Mouse (Mus musculus) brown adipose tissue, adult 24 weeks (tissue): ENCODE data around the gene Foxr1. TPM values are rescaled to one million over a fixed set of nuclear protein-coding genes. Genes with fewer than 3 reads are reported as not detected.
A peak's percentile ranks its signal among the peaks of the same experiment; 100 is the strongest.
"Not testable (repeated sequence)": the region's sequence is repeated elsewhere in the genome, so short reads cannot be mapped to it uniquely, and the experiment has no call there.

Experiments used
- H3K27ac ChIP-seq: fragments of 200-500 bp; replicated peaks from 2 replicates; pipeline ENCODE4 v1.5.1; 2012; ENCODE audit warnings: low read depth, mild to moderate bottlenecking, low read length
- H3K4me1 ChIP-seq: fragments of 200-500 bp; 2 replicates; pipeline ENCODE4 v1.6.1; 2012; ENCODE audit warnings: low read length, mixed read lengths; ENCODE audit not compliant: control insufficient read depth, insufficient read depth, insufficient read length
- H3K4me3 ChIP-seq: fragments of 200-500 bp; 2 replicates; pipeline ENCODE4 v1.5.1; 2012; ENCODE audit warnings: low read depth, mild to moderate bottlenecking, low read length, moderate library complexity; ENCODE audit not compliant: insufficient read depth
- polyA plus RNA-seq: library from polyadenylated mRNA; stranded (reverse); fragments of >200 nt; gene quantifications from 2 replicates; pipeline ENCODE4 v1.2.4, GENCODE M21; 2012; ENCODE audit not compliant: missing spikeins, insufficient read depth, insufficient read length

Gene Foxr1
- polyA plus RNA-seq, 1 experiment = not detected

DNA sequence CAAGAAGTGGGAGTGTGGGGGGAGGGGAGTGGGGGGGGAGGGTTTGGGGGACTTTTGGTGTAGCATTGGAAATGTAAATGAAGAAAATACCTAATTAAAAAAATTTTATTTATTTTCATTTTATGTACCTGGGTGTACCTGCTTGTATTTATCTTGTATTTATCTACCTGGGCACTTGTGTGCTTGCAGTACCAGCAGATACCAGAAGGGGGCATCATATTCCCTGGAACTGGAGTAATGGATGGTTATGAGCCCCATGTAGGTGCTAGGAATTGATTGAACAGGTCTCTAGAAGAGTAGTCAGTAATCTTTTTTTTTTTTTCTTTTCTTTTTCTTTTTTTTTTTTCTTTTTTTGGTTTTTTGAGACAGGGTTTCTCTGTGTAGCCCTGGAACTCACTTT lies 9.5 kb upstream of the Foxr1 start:
- no peak overlapping the region for H3K4me3 ChIP-seq
- no peak overlapping the region for H3K27ac ChIP-seq
- H3K4me1 ChIP-seq = no peaks in the 10 kb centered on the region

DNA sequence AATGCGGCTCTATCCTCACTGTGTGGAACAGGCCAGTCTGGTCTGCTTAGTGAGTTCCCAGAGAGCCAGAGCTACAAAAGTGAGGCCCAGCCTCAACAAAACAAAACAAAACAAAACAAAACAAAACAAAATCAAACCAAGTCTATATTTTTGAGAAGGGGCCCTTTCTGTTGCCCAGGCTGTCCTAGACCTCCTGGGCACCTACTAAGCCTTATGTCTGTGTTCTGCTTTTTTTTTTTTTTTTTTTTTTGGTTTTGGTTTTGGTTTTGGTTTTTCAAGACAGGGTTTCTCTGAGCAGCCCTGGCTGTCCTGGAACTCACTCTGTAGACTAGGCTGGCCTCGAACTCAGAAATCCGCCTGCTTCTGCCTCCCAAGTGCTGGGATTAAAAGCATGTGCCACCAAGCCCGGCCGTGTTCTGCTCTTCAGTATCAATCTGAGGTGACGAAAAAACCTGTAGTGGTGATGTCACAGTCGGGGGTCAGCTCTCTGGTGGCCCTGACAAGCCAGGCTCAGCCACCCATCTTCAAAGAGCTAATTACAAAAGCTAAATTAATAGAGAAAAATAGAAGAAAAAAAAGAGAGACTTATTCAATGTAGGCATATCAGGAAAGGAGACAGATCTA lies 3.6 kb upstream of the Foxr1 start:
- not testable (repeated sequence) for H3K27ac ChIP-seq, H3K4me3 ChIP-seq, H3K4me1 ChIP-seq

DNA sequence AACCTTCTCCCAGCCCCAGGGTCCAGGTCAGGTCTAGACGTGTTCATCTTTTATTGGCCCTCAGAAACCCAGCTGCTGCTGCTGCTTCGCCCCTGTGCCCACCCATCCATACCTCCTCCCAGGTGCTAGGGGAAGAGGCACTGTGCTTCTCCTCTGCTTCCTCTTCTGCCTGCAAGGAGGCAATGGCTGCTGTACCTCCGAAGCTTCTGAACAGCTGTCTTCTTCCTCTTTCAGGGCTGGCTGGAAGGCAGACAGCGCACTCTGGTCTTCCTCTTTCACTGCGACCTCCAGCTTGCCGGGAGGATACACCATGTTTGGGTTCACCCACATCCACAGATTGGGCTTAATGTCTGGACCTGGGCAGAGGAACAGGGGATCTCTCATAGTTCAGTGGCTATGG lies 5.2 kb downstream of the Foxr1 start:
- Histone ChIP-seq H3K4me1 (no peaks in the 10 kb centered on the region), H3K4me3 (no peak overlapping the region), H3K27ac (no peak overlapping the region)

DNA sequence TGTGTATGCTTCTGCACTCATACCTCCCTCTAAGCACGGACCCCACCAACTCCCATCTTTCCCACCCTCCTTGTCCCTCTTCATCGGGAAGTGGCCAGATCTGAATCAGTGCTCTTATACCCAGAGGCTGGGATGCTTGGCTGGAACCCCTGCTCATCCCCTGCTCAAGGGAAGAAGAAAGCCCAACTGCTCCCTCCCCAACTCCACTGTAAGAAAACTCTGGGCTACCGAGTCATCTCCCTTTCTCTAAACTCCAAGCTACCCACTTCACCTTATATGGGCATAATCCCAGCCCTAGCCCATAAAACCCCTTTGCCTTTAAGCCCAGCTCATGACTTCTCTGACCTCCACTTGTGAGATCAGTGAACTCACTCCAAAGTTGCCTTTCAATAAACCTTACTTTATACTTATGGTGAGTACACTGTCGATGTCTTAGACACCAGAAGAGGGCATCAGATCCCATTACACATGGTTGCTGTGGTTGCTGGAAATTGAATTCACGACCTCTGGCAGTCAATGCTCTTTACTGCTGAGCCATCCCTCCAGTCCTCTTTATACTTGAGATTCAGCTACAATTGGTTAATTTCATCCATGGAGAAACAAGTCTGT lies 8.3 kb downstream of the Foxr1 start:
- H3K4me1 ChIP-seq = no peaks in the 10 kb centered on the region
- no peak overlapping the region for H3K27ac ChIP-seq
- H3K4me3 ChIP-seq = no peak overlapping the region

DNA sequence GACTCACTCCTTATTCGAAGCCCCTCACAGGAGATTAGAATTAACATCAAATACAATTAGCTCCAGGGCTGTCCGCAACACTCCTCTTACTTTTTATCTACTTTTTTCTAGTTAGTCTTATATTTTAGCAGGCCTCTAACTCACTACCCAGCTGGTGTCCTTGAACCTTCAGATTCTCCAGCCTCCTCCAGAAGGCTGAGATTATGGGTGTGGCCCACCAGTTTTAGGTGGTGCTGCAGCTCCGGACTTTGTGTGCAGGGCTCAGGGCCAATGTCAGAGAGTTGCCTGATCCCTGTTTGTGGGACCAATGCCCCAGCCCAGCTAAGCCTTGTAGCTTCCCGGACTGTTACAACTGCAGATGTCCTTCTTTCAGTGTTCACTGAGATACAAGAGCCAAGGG lies 17.4 kb downstream of the Foxr1 start:
- Histone ChIP-seq H3K4me1 (no peaks in the 10 kb centered on the region), H3K27ac (no peak overlapping the region), H3K4me3 (no peak overlapping the region)

DNA sequence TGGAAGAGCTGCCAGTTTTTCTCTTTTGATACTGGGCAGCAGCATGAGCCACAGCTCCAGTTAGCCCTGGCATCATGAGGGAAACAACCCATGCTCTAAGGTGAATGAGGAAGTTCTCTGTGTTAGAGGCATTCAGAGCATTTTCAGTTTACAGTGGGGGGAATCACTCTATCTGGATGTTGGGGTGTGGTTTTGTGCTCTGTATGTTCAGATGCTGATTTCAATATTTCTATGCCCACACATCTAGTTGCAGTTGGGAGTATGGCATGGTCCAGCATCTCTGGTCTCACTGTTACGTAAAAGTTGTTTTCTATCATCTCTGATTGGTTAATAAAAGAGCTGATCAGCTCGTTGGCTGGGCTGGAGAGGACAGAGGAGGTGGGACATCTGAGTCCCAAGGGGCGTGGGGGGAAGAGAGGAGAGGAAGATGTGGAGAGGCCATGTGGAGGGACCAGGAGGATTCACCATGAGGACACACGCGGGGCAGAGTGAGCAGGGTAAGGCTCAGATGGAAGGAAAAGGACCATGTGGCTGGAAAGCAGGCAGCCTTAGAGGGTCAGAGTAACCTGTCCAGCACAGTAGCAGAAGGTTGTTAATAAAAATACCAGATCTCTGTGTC lies 20.5 kb downstream of the Foxr1 start:
- Histone ChIP-seq H3K4me1 (no peaks in the 10 kb centered on the region), H3K4me3 (no peak overlapping the region), H3K27ac (no peak overlapping the region)

DNA sequence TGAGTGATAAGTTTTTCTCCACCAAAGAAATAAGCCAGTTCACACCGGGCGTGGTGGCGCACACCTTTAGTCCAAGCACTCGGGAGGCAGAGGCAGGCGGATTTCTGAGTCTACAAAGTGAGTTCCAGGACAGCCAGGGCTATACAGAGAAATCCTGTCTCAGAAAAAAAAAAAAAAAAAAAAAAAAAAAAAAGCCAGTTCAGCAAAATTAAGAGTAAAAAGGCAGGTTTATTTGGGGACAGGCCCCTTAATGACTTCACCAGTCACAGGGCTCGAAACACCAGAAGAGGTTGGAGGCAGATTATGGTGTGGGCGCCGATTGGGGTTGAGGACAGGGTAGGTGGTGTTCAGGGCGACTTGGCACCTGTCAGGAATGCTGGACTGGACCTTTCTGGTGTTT lies 21.2 kb downstream of the Foxr1 start:
- H3K4me1 ChIP-seq, H3K4me3 ChIP-seq, H3K27ac ChIP-seq: not testable (repeated sequence)

DNA sequence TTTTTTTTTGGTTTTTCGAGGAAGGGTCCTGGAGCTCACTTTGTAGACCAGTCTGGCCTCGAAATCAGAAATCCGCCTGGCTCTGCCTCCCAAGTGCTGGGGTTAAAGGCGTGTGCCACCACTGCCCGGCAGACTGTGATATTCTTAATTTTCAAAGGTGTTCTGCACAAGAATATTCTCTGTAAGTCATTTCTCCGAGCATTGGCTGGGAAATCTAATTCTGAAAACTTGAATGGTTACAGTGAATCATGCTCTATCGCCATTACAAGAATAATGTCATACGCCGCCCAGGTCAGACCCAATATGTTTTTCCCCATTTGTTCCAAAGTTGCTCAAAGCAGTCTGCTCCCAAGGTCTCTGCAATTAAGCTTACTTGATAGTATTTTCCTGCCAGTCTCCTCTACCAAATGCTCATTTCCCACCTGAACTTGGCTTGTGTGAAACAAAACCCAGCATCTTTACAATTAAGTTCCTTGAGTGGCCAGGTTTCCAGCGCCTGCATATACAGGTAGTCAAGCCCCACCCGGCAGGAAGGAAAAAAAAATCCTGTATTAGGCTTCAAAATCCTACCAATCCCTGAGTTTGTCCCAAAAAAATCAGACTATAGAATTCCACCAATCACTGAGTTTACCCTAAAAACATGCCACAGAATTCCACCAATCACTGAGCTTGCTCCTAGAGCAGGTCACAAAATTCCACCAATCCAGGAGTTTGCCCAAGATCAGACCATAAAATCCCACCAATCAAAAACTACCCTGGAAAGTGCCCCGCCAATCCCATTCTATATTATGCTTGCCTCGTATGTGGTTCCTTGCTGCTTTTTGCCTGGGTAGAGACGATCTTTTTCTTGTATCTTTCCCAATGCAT lies 22.2 kb downstream of the Foxr1 start, which contains the start of gene Ccdc84:
Gene Ccdc84, minus strand, starts transcription at position 51 of the 867 bp plus-strand sequence.
- H3K4me1 ChIP-seq = no peaks in the 10 kb centered on the region
- peak within 1 kb of the TSS; percentile 85 for H3K27ac ChIP-seq

DNA sequence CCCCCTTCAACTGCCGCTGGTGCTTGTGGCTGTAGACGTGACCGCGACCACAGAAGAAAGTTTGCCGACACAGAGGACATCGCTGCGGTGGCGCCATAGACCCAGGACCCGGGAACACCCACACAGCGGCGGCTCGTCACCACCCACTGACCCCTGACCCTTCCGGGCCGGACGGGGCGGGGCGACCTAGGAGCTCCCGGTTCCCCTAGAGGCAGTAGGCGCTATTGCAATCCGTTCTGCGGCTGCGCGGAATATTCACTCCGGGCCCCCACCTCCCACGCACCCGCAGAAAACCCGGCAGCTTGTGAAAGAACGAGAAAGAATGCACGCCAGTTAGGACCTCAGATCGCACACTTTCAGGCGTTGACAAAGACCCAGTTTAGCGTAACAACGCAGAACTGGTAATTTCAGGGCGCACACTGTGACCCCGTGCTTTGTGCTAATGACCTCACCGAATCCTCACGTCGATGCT lies 23.0 kb downstream of the Foxr1 start:
- Histone ChIP-seq H3K27ac (peak overlapping the region; percentile 85), H3K4me1 (no peaks in the 10 kb centered on the region), H3K4me3 (peak overlapping the region; percentile 84)

More for the DNA sequence above, 22.2 kb downstream of the Foxr1 start, which contains the start of gene Ccdc84:
- H3K4me3 ChIP-seq = peak within 1 kb of the TSS; percentile 84

DNA sequence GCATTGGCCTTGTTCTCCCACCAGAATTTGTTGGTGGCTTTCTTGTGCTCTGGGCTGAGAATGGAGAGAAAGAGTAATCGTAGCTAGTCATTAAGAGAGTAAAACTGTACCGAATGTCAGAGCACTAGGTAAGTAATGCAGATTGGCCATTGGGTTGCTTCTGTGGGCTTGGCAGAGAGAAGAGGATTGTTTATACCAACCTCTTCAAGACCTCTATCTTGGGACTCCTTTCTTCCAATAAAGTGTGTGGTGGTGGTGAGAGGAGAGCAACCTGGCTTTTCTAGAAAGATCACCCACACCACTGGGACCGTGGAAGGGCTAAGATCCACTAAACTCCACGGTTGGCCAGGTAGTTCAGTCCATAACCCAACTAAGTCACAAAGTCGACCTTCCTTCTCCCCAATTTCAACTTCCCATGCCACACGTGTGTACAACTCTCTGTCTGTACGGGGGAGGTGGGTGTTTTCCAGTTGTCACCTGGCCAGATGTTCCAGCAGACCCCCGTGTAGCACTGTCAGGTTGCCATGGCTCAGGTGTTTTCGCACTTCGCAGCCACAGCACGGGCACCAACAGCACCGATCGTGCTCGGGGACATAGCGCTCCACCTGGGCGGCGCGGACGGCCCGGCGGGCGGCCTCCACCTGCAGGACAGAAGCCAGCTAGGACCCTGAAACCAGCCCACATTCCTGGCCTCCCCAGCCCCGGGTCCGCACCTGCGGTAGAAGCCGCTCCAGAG lies 23.6 kb downstream of the Foxr1 start:
- no peaks in the 10 kb centered on the region for H3K4me1 ChIP-seq
- peak overlapping the region; percentile 84 for H3K4me3 ChIP-seq
- peak overlapping the region; percentile 18; the same call in 1 of the 2 replicates for H3K27ac ChIP-seq

DNA sequence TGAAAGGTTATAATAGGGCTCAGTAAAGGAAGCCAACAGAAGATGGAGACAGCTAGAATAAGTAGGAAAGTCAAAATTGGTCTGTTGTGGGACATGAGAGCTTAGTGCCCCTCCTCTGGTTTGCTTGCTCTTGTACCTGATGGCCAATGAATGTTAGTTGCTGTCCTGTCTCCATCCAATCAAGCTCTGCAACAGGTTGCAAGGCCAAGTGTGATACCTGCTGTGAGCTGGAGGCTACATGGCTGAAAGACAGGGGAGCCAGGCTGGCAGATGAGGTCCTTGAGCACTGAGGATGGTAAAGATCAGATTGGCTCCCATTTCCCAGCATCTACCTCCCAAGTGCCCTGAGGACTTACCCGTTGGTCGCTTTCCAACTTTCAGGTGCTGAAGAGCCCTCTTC lies 28.2 kb downstream of the Foxr1 start:
- Histone ChIP-seq H3K4me1 (no peaks in the 10 kb centered on the region), H3K4me3 (no peak overlapping the region), H3K27ac (no peak overlapping the region)

DNA sequence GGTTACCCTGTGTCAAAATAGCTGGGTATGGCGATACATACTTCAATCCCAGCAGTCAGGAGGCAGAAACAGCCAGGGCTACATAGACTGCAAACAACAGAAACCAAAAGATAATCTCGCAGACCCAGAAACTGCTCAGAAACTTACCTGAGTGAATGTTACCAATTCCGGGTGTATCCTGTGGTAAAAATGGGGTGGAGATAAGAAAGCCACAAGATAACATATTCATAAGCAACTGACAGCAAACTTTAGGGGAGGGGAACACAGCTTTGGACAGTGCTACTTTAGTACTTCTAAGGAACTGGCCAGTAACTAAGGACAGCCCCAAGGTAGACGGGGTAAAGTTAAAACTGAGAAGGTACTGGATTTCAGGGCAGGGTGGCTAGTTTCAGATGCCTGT lies 28.6 kb downstream of the Foxr1 start:
- no peak overlapping the region for H3K4me3 ChIP-seq
- no peak overlapping the region for H3K27ac ChIP-seq

DNA sequence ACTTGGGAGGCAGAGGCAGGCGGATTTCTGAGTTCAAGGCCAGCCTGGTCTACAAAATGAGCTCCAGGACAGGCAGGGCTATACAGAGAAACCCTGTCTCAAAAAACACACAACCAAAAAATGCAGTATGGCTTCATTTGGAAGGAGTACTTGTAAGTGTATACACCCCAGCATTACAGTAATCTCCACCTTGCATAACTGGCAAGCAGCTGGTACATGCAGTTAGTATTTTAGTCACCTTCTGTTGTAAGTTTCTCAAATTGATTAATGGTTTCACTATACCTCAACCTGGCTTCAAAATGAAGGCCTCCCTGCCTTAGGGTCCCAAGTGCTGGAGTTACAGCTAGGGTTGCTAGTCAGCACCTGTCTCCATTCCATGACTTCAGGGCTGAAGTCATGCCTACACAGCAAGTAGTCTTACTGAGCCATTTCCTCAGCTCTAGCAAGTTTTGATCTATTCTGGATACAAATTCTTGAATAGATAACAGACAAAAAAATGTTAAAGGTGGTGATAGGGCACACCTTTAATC lies 29.3 kb downstream of the Foxr1 start:
- no peaks in the 10 kb centered on the region for H3K4me1 ChIP-seq
- no peak overlapping the region for H3K27ac ChIP-seq

More for the DNA sequence above, 28.6 kb downstream of the Foxr1 start:
- no peaks in the 10 kb centered on the region for H3K4me1 ChIP-seq

DNA sequence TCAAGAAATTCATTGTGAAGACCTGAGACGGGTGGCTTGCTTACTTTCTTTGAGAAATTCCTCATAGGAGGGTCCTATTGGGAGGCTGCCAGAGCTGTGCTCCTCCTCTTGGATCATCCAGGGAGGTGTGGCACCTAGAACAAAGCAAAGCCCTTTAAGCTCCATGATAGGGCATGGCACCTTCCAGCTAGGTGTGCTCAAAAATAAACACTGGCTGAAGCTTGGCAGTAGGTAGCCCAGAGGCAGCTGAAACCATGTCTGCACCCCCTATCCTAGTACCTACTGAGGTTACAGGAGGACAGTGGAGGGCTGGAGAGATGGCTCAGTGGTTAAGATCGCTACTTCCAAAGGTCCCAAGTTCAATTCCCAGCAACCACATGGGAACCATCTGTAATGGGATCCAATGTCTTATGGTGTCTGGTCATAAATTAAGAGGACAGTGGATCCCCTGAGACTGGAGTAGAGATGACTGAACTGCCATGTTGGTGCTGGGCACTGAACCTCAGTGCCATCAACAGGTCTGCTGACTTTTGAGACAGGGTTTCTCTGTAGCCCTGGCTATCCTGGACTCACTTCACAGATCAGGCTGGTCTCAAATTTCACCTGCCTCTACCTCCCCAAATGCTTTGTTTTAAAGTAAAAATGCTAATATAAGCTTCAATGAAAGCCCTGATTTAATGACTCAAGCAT lies 30.1 kb downstream of the Foxr1 start:
- H3K4me1 ChIP-seq = no peaks in the 10 kb centered on the region
- H3K4me3 ChIP-seq = no peak overlapping the region
- no peak overlapping the region for H3K27ac ChIP-seq

More for the DNA sequence above, 29.3 kb downstream of the Foxr1 start:
- no peak overlapping the region for H3K4me3 ChIP-seq
